Mouse (Mus musculus) heart, embryonic 16.5 days (tissue): ENCODE measurements around the gene Arsb. TPM values are rescaled to one million over a fixed set of nuclear protein-coding genes. Genes with fewer than 3 reads are reported as not detected.
A peak's percentile ranks its signal among the peaks of the same experiment; 100 is the strongest.

Source experiments
- ATAC-seq: fragments of 200-750 bp; cut with Nextera tagmentation; replicated peaks from 2 replicates; pipeline ENCODE4 v1.8.0; 2017; ENCODE audit warnings: moderate number of reproducible peaks; ENCODE audit not compliant: insufficient read depth, low FRiP score; ENCODE audit errors: extremely low read depth
- H3K27ac ChIP-seq: fragments of 300-500 bp; sonication (generic); 2 replicates; pipeline ENCODE4 v1.5.1; 2014; ENCODE audit warnings: mild to moderate bottlenecking, low read length, control low read depth, moderate library complexity
- H3K27me3 ChIP-seq: fragments of 300-500 bp; sonication (generic); 2 replicates; pipeline ENCODE4 v1.6.1; 2014; ENCODE audit warnings: low read length, mixed read lengths; ENCODE audit not compliant: control insufficient read depth, insufficient read depth
- H3K36me3 ChIP-seq: fragments of 300-500 bp; sonication (generic); 2 replicates; pipeline ENCODE4 v1.6.1; 2014; ENCODE audit not compliant: control insufficient read depth, insufficient read depth
- H3K4me1 ChIP-seq: fragments of 300-500 bp; sonication (generic); 2 replicates; pipeline ENCODE4 v1.6.1; 2014; ENCODE audit warnings: low read length, mixed read lengths; ENCODE audit not compliant: control insufficient read depth, insufficient read depth
- H3K4me2 ChIP-seq: fragments of 300-500 bp; sonication (generic); 2 replicates; pipeline ENCODE4 v1.6.1; 2014; ENCODE audit warnings: low read depth, mild to moderate bottlenecking, control low read depth, low read length
- H3K4me3 ChIP-seq: fragments of 300-500 bp; sonication (generic); 2 replicates; pipeline ENCODE4 v1.5.1; 2014; ENCODE audit warnings: mild to moderate bottlenecking, control low read depth, low read length
- H3K9ac ChIP-seq: fragments of 300-500 bp; sonication (generic); 2 replicates; pipeline ENCODE4 v1.6.1; 2014; ENCODE audit warnings: low read length, control low read depth
- H3K9me3 ChIP-seq: fragments of 300-500 bp; sonication (generic); replicated peaks from 2 replicates; pipeline ENCODE4 v1.6.1; 2016; ENCODE audit warnings: low read length; ENCODE audit not compliant: control insufficient read depth
- WGBS: fragments of 180-500 bp; shearing (Covaris S2); extraction: QIAGEN DNeasy Blood & Tissue Kit; methylation state at CpG from one replicate; pipeline ENCODE4 v1.1.7; 2014; 5-methylcytosine and 5-hydroxymethylcytosine counted together
- polyA plus RNA-seq: library from polyadenylated mRNA; unstranded; fragments of >200 nt; fragmentation: Nextera tagmentation; extraction: Ambion mirVana; gene quantifications from 2 replicates; pipeline ENCODE4 v1.2.1, GENCODE M21; 2015

Gene Arsb
- polyA plus RNA-seq, 1 experiment from 2014 or later, result 10.0 TPM

DNA sequence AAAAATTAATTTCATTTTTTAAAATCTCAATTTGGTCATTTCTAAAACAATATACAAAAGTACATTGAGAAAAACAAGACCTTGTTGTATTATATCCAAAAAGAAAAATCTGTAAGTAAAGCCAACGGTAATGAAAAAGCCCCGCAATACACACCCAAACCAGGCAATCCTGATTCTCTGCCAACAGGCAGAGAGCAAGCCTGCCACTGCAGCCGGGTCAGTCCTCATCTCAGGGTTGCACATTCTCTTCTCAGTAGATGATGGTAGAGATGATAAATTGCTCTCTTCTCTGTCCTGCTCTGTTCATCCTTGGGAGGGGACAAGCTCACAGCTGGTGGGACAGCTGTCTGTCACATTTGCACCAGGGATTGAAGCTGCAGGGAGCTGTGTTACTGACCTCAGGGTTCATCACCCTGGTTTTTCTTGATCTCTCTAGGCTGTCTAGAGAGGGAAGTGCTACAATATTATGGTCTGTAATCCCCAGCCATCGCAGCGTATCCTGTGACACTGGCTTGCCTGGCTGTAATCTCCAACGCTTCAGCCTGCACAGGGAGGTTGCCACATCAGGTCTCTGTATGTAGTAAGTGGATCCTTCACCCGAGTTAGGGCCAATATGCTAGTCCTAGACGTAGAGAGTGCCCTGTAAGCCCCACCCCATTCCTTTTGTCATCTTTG, 92.8 kb downstream of the Arsb start:
- 0 out of 2 replicates have a peak, but pooled peaks cover 4% of the 10 kb centered on the region for H3K36me3 ChIP-seq
- H3K4me1 ChIP-seq, result no peaks in the 10 kb centered on the region
- H3K27ac ChIP-seq, result no peak overlapping the region
- 49% methylated on average over 8 of the region's 8 CpGs for WGBS
- no peak overlapping the region for H3K9ac ChIP-seq
- H3K9me3 ChIP-seq, result peaks cover 3% of the 10 kb centered on the region; the same call in 1 of the 2 replicates
- H3K27me3 ChIP-seq, result no peaks in the 10 kb centered on the region
- H3K4me2 ChIP-seq, result no peak overlapping the region
- no peak for ATAC-seq
- no peak overlapping the region for H3K4me3 ChIP-seq

DNA sequence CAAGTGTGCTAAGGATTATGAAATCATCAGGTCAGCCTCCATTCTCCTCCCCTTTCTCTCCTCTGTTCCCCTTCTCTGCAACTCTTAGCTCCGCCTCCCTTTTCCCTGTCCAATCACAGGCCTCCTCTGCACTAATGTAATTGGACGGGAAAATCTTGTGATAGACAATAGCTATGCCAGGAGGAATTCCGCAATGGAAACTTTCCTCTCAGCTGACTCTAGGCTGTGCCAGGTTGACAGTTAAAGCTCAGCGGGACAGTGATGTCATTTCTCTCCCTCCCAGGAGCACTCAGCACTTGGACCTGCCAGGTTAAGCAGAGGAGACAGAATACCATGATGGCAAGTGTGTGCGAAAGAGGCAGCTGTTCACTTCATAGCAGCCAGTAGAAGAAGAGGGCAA, 95.2 kb downstream of the Arsb start:
- WGBS, result 58% methylated on average over 5 of the region's 5 CpGs
- H3K27me3 ChIP-seq, result no peaks in the 10 kb centered on the region
- 0 out of 2 replicates have a peak overlapping the region, but pooled peaks have one; percentile 4 for H3K27ac ChIP-seq
- peak; percentile 67 for ATAC-seq
- H3K9me3 ChIP-seq, result peaks cover 3% of the 10 kb centered on the region; the same call in 1 of the 2 replicates
- H3K36me3 ChIP-seq, result 0 out of 2 replicates have a peak, but pooled peaks cover 4% of the 10 kb centered on the region
- no peak overlapping the region for H3K9ac ChIP-seq
- H3K4me1 ChIP-seq, result no peaks in the 10 kb centered on the region
- H3K4me2 ChIP-seq, result no peak overlapping the region
- H3K4me3 ChIP-seq, result no peak overlapping the region

DNA sequence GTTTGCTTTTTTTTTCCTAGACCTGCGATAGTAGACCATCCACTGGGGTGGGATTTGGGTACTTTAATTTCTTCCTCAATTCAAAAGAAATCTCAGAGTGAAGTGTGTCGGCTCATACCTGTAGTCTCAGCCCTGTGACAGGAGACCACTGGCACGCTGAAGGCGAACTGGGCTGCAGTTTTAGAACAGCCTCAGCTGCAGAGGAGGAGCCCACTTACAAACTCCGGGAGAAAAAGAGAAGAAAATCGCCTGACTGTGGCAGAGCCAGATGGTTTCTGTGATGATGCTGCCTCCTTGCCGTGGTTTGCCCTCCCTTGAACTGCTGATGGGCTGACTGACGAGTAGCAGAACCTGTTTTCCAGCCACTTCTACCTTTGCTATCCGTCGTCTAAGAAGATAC, 100.3 kb downstream of the Arsb start:
- H3K36me3 ChIP-seq, result 0 out of 2 replicates have a peak, but pooled peaks cover 4% of the 10 kb centered on the region
- H3K9me3 ChIP-seq, result peaks cover 3% of the 10 kb centered on the region; the same call in 1 of the 2 replicates
- H3K4me3 ChIP-seq, result no peak overlapping the region
- H3K27me3 ChIP-seq, result no peaks in the 10 kb centered on the region
- H3K4me1 ChIP-seq, result no peaks in the 10 kb centered on the region
- WGBS, result 45% methylated on average over 10 of the region's 10 CpGs
- no peak for ATAC-seq
- no peak overlapping the region for H3K4me2 ChIP-seq
- peak overlapping the region; percentile 24; the same call in 1 of the 2 replicates for H3K27ac ChIP-seq
- H3K9ac ChIP-seq, result no peak overlapping the region

DNA sequence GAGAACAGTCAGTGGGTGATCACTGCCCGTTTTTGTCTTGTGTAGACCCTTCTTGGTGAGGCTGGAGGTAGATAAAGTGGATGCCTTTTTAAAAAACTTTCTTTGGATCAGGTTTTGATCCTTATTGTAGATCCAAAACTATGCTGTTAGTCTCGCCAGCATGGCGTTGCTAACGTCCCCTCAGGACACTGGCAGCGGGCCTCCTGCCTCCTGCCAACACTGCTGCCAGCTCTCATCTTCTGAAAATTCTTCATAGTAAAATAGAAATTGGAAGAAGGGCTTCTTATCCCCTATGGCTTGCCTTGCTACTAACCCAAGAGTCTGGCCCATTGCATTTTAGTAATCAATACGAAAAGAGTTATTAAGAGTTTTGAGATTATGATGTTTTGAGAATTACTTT, 101.2 kb downstream of the Arsb start:
- no peaks in the 10 kb centered on the region for H3K27me3 ChIP-seq
- no peak overlapping the region for H3K27ac ChIP-seq
- 85% methylated on average over 6 of the region's 6 CpGs for WGBS

DNA sequence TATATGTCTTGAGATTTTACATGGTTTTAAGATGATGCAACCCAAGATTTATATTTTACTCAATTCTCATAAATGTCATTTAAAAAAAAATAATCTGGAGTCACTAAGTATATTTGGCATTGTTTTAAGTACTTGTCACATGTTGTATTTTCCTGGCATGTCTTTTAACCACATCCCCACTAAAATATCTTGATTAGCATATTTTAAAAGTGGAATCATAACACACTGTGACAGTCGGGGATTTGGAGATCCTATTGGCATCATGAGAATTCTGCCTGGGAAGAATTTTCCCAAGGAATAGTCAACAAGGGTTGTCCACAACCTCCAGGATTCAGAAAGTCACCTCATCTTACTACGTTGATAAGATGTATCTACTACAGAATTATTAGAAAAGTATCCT, 106.5 kb downstream of the Arsb start:
- Histone ChIP-seq H3K9me3 (no peaks in the 10 kb centered on the region), H3K27ac (no peak overlapping the region), H3K36me3 (no peaks in the 10 kb centered on the region), H3K27me3 (no peaks in the 10 kb centered on the region), H3K9ac (no peak overlapping the region), H3K4me1 (no peaks in the 10 kb centered on the region), H3K4me2 (no peak overlapping the region), H3K4me3 (no peak overlapping the region)
- 74% methylated on average over 2 of the region's 2 CpGs for WGBS
- no peak for ATAC-seq

More for the DNA sequence above, 101.2 kb downstream of the Arsb start:
- ATAC-seq, result no peak
- no peak overlapping the region for H3K4me3 ChIP-seq
- H3K4me2 ChIP-seq, result no peak overlapping the region
- peaks cover 3% of the 10 kb centered on the region; the same call in 1 of the 2 replicates for H3K9me3 ChIP-seq
- H3K9ac ChIP-seq, result no peak overlapping the region
- H3K36me3 ChIP-seq, result 0 out of 2 replicates have a peak, but pooled peaks cover 4% of the 10 kb centered on the region
- H3K4me1 ChIP-seq, result no peaks in the 10 kb centered on the region

DNA sequence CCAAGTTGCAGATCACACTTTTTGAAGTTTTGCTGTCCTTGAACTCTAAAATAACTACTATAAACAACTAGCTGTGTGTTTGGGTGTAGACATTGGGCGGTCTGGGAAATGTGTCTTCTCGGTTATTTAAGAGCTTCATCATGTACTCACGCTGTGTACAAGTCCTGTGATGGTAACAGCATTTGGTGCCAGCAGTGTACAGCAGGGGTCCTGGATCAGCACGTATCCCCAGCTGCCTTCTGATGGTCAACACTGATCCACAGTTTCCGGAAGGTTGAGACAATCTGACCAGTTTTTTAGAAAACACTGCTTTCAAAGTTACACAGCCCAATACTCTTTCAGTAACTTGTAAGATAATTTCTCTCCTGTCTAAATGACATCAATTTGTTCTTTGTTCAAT, 108.0 kb downstream of the Arsb start:
- Histone ChIP-seq H3K27ac (no peak overlapping the region), H3K9me3 (no peaks in the 10 kb centered on the region), H3K4me2 (no peak overlapping the region), H3K4me3 (no peak overlapping the region), H3K27me3 (no peaks in the 10 kb centered on the region), H3K4me1 (no peaks in the 10 kb centered on the region), H3K36me3 (no peaks in the 10 kb centered on the region), H3K9ac (no peak overlapping the region)
- 89% methylated on average over 5 of the region's 5 CpGs for WGBS
- no peak for ATAC-seq

DNA sequence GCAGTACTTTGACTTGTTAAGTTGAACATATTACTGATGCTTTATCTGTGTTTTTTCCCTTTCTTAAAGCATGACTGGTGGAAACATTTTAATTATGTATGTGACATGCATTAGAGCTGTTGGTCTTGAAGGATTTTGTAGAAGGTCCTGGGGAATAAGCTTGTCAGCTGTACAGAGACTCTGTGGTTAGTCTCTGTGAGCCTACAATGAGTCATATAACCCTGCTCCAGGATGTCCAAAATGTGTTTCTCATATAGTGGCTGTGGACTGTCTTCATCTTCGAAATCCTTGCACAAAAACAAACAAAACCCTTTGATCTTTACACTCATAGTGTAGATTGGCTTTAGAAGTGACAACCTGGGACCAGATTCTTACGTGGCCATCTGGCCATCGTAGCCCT, 110.7 kb downstream of the Arsb start:
- no peaks in the 10 kb centered on the region for H3K36me3 ChIP-seq
- no peaks in the 10 kb centered on the region for H3K27me3 ChIP-seq
- no peaks in the 10 kb centered on the region for H3K9me3 ChIP-seq
- H3K27ac ChIP-seq, result no peak overlapping the region
- peaks cover 5% of the 10 kb centered on the region for H3K4me1 ChIP-seq
- H3K9ac ChIP-seq, result no peak overlapping the region
- 77% methylated on average over 3 of the region's 3 CpGs for WGBS
- H3K4me3 ChIP-seq, result no peak overlapping the region
- no peak overlapping the region for H3K4me2 ChIP-seq
- ATAC-seq, result no peak

DNA sequence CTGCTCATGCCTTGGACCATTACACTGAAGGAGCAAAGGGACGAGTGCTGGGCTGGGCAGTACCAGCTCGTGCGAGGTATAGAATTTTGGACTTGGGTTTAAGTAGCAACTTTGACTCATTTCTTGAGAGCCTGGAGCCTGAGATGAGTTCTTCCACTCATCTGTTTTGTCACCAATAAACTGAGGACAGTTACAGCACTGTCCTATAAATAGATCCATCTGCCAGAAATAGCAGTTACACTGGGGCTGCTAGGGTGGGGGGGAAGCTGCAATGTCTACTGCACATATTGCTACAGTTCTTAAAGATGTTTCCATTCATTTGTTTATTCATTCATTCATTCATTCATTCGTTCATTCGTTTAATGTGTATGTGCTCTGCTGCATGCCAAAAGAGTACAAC, 115.6 kb downstream of the Arsb start:
- H3K4me3 ChIP-seq, result no peak overlapping the region
- no peak overlapping the region for H3K9ac ChIP-seq
- H3K27me3 ChIP-seq, result no peaks in the 10 kb centered on the region
- WGBS, result 59% methylated on average over 5 of the region's 5 CpGs
- no peaks in the 10 kb centered on the region for H3K9me3 ChIP-seq
- H3K4me2 ChIP-seq, result peak overlapping the region; percentile 16; the same call in 1 of the 2 replicates
- no peak for ATAC-seq
- H3K27ac ChIP-seq, result 0 out of 2 replicates have a peak overlapping the region, but pooled peaks have one; percentile 9
- no peaks in the 10 kb centered on the region for H3K36me3 ChIP-seq
- H3K4me1 ChIP-seq, result peaks cover 11% of the 10 kb centered on the region

DNA sequence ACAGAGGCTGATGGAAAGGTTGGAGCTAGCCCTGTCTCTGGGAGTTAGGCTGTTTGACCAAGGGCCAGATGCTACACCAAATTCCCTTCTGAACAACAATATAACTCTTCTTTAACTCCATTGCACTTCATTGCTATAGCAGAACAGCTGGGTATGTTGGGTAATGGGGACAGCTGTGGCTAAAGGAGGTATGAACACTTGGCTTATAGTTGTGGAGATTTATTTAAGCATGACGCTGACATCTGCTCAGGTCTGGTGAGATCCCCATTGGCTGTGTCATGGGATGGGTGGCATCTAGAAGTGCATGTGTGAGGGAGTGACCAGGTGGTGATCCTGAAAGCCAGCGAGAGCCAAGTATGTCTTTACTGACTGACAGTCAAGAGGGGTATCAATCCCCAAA, 116.8 kb downstream of the Arsb start:
- H3K36me3 ChIP-seq, result no peaks in the 10 kb centered on the region
- WGBS, result 93% methylated on average over 2 of the region's 2 CpGs
- H3K4me1 ChIP-seq, result peaks cover 11% of the 10 kb centered on the region
- no peak overlapping the region for H3K4me3 ChIP-seq
- H3K27ac ChIP-seq, result no peak overlapping the region
- no peak overlapping the region for H3K9ac ChIP-seq
- H3K27me3 ChIP-seq, result no peaks in the 10 kb centered on the region
- no peaks in the 10 kb centered on the region for H3K9me3 ChIP-seq
- ATAC-seq, result no peak
- H3K4me2 ChIP-seq, result no peak overlapping the region
